Mouse (Mus musculus): ENCODE measurements around the gene Inka1. TPM values are rescaled to one million over a fixed set of nuclear protein-coding genes. Genes with fewer than 3 reads are reported as not detected.

The Inka1 gene
- polyA plus RNA-seq, 1 experiment from 2014 or later, result 68.7 TPM

GRCm38 (mm10) chr9:107966676-107967075 is 19.0 kb downstream of the Inka1 start:
- Histone ChIP-seq H3K9me3 (no peaks in the 10 kb centered on the region), H3K27me3 (no peaks in the 10 kb centered on the region), H3K4me2 (no peak overlapping the region), H3K9ac (no peak overlapping the region), H3K4me3 (no peak overlapping the region), H3K36me3 (peaks cover 27% of the 10 kb centered on the region), H3K27ac (no peak overlapping the region), H3K4me1 (peaks cover 9% of the 10 kb centered on the region; the same call in 1 of the 2 replicates)
- WGBS, result 80% methylated on average over 10 of the region's 10 CpGs
- no peak for ATAC-seq (ENCODE audit: borderline replicate concordance, extremely low read depth, low FRiP score, low TSS enrichment)

- no peak for ATAC-seq (ENCODE audit: borderline replicate concordance, extremely low read depth, low FRiP score, low TSS enrichment)
- H3K36me3 ChIP-seq, result peaks cover 40% of the 10 kb centered on the region
- WGBS, result 90% methylated on average over 9 of the region's 9 CpGs
- no peaks in the 10 kb centered on the region for H3K27me3 ChIP-seq
- peaks cover 5% of the 10 kb centered on the region; the same call in 1 of the 2 replicates for H3K4me1 ChIP-seq
- H3K9ac ChIP-seq, result no peak overlapping the region
- no peak overlapping the region for H3K4me3 ChIP-seq
- no peaks in the 10 kb centered on the region for H3K9me3 ChIP-seq
- no peak overlapping the region for H3K4me2 ChIP-seq
- H3K27ac ChIP-seq, result no peak overlapping the region
Observed at GRCm38 (mm10) chr9:107964681-107965080, 21.0 kb downstream of the Inka1 start.

- Histone ChIP-seq H3K9me3 (no peaks in the 10 kb centered on the region), H3K27me3 (no peaks in the 10 kb centered on the region), H3K4me3 (no peak overlapping the region), H3K4me1 (peaks cover 5% of the 10 kb centered on the region; the same call in 1 of the 2 replicates), H3K36me3 (peaks cover 42% of the 10 kb centered on the region), H3K4me2 (no peak overlapping the region), H3K27ac (no peak overlapping the region), H3K9ac (no peak overlapping the region)
- WGBS, result 13% methylated on average over 5 of the region's 5 CpGs
- peak; percentile 55; the same call in 1 of the 2 replicates for ATAC-seq (ENCODE audit: borderline replicate concordance, extremely low read depth, low FRiP score, low TSS enrichment)
Observed at GRCm38 (mm10) chr9:107963700-107964099, 22.0 kb downstream of the Inka1 start.

GRCm38 (mm10) chr9:107962916-107963315 is 22.8 kb downstream of the Inka1 start:
- Histone ChIP-seq H3K36me3 (peaks cover 42% of the 10 kb centered on the region), H3K4me3 (no peak overlapping the region), H3K4me1 (peaks cover 5% of the 10 kb centered on the region; the same call in 1 of the 2 replicates), H3K9ac (no peak overlapping the region), H3K27me3 (no peaks in the 10 kb centered on the region), H3K4me2 (no peak overlapping the region), H3K27ac (no peak overlapping the region), H3K9me3 (no peaks in the 10 kb centered on the region)
- ATAC-seq (ENCODE audit: borderline replicate concordance, extremely low read depth, low FRiP score, low TSS enrichment), result no peak
- WGBS, result 90% methylated on average over 9 of the region's 9 CpGs

GRCm38 (mm10) chr9:107961881-107962280 is 23.8 kb downstream of the Inka1 start:
- H3K27ac ChIP-seq, result no peak overlapping the region
- no peak for ATAC-seq (ENCODE audit: borderline replicate concordance, extremely low read depth, low FRiP score, low TSS enrichment)
- 48% methylated on average over 5 of the region's 5 CpGs for WGBS
- H3K9me3 ChIP-seq, result no peaks in the 10 kb centered on the region
- H3K27me3 ChIP-seq, result no peaks in the 10 kb centered on the region
- peaks cover 51% of the 10 kb centered on the region for H3K36me3 ChIP-seq
- peaks cover 5% of the 10 kb centered on the region; the same call in 1 of the 2 replicates for H3K4me1 ChIP-seq
- H3K4me2 ChIP-seq, result no peak overlapping the region
- H3K9ac ChIP-seq, result no peak overlapping the region
- no peak overlapping the region for H3K4me3 ChIP-seq

GRCm38 (mm10) chr9:107961351-107961762 is 24.3 kb downstream of the Inka1 start:
- Histone ChIP-seq H3K27me3 (no peaks in the 10 kb centered on the region), H3K4me2 (no peak overlapping the region), H3K9ac (no peak overlapping the region), H3K27ac (no peak overlapping the region), H3K9me3 (no peaks in the 10 kb centered on the region), H3K4me3 (no peak overlapping the region), H3K36me3 (peaks cover 54% of the 10 kb centered on the region), H3K4me1 (peaks cover 5% of the 10 kb centered on the region; the same call in 1 of the 2 replicates)
- ATAC-seq (ENCODE audit: borderline replicate concordance, extremely low read depth, low FRiP score, low TSS enrichment), result no peak
- WGBS, result 89% methylated on average over 10 of the region's 10 CpGs

- Histone ChIP-seq H3K9ac (no peak overlapping the region), H3K4me2 (no peak overlapping the region), H3K4me1 (peaks cover 7% of the 10 kb centered on the region; the same call in 1 of the 2 replicates), H3K27me3 (no peaks in the 10 kb centered on the region), H3K27ac (no peak overlapping the region), H3K4me3 (no peak overlapping the region), H3K36me3 (peaks cover 54% of the 10 kb centered on the region), H3K9me3 (no peaks in the 10 kb centered on the region)
- WGBS, result 64% methylated on average over 4 of the region's 4 CpGs
- ATAC-seq (ENCODE audit: borderline replicate concordance, extremely low read depth, low FRiP score, low TSS enrichment), result no peak
Observed at GRCm38 (mm10) chr9:107960928-107961327, 24.8 kb downstream of the Inka1 start.

GRCm38 (mm10) chr9:107959896-107960295 is 25.8 kb downstream of the Inka1 start:
- no peak overlapping the region for H3K9ac ChIP-seq
- peaks cover 52% of the 10 kb centered on the region for H3K36me3 ChIP-seq
- no peak overlapping the region for H3K4me2 ChIP-seq
- no peaks in the 10 kb centered on the region for H3K9me3 ChIP-seq
- H3K27ac ChIP-seq, result no peak overlapping the region
- no peak overlapping the region for H3K4me3 ChIP-seq
- no peaks in the 10 kb centered on the region for H3K27me3 ChIP-seq
- peaks cover 10% of the 10 kb centered on the region; the same call in 1 of the 2 replicates for H3K4me1 ChIP-seq
- ATAC-seq (ENCODE audit: borderline replicate concordance, extremely low read depth, low FRiP score, low TSS enrichment), result no peak
- WGBS, result 46% methylated on average over 6 of the region's 6 CpGs

- 57% methylated on average over 6 of the region's 6 CpGs for WGBS
- peaks cover 10% of the 10 kb centered on the region for H3K4me1 ChIP-seq
- H3K27ac ChIP-seq, result no peak overlapping the region
- no peak for ATAC-seq (ENCODE audit: borderline replicate concordance, extremely low read depth, low FRiP score, low TSS enrichment)
- no peak overlapping the region for H3K9ac ChIP-seq
- peaks cover 44% of the 10 kb centered on the region for H3K36me3 ChIP-seq
- no peak overlapping the region for H3K4me3 ChIP-seq
- no peaks in the 10 kb centered on the region for H3K27me3 ChIP-seq
- H3K4me2 ChIP-seq, result no peak overlapping the region
- H3K9me3 ChIP-seq, result no peaks in the 10 kb centered on the region
Observed at GRCm38 (mm10) chr9:107957141-107957540, 28.5 kb downstream of the Inka1 start.

GRCm38 (mm10) chr9:107955613-107956289 is 29.9 kb downstream of the Inka1 start:
- Histone ChIP-seq H3K27me3 (no peaks in the 10 kb centered on the region), H3K9ac (no peak overlapping the region), H3K27ac (no peak overlapping the region), H3K4me2 (no peak overlapping the region), H3K4me3 (no peak overlapping the region), H3K4me1 (peaks cover 19% of the 10 kb centered on the region), H3K36me3 (peaks cover 31% of the 10 kb centered on the region), H3K9me3 (no peaks in the 10 kb centered on the region)
- no peak for ATAC-seq (ENCODE audit: borderline replicate concordance, extremely low read depth, low FRiP score, low TSS enrichment)
- 74% methylated on average over 6 of the region's 6 CpGs for WGBS

GRCm38 (mm10) chr9:107950460-107951355 is 35.0 kb downstream of the Inka1 start:
- Histone ChIP-seq H3K4me3 (peak overlapping the region; percentile 68), H3K36me3 (no peaks in the 10 kb centered on the region), H3K27ac (peak overlapping the region; percentile 73), H3K9me3 (no peaks in the 10 kb centered on the region), H3K4me1 (peaks cover 23% of the 10 kb centered on the region), H3K9ac (peak overlapping the region; percentile 63), H3K4me2 (peak overlapping the region; percentile 73), H3K27me3 (no peaks in the 10 kb centered on the region)
- WGBS, result 11% methylated on average over 45 of the region's 45 CpGs
- peak; percentile 94; the same call in 1 of the 2 replicates for ATAC-seq (ENCODE audit: borderline replicate concordance, extremely low read depth, low FRiP score, low TSS enrichment)

- Histone ChIP-seq H3K9me3 (no peaks in the 10 kb centered on the region), H3K27me3 (no peaks in the 10 kb centered on the region), H3K36me3 (no peaks in the 10 kb centered on the region), H3K27ac (peak within 1 kb of the TSS; percentile 73), H3K4me1 (peaks cover 21% of the 10 kb centered on the region), H3K4me3 (peak within 1 kb of the TSS; percentile 68), H3K4me2 (peak within 1 kb of the TSS; percentile 73), H3K9ac (peak within 1 kb of the TSS; percentile 63)
- 87% methylated on average over 10 of the region's 10 CpGs for WGBS
- no peak for ATAC-seq (ENCODE audit: borderline replicate concordance, extremely low read depth, low FRiP score, low TSS enrichment)
Observed at GRCm38 (mm10) chr9:107949922-107950235, 35.8 kb downstream of the Inka1 start, which contains the start of gene Traip. Gene Traip, plus strand, starts transcription at chr9:107950136.
